Mouse (Mus musculus) neural tube, embryonic 14.5 days (tissue): Measurements from ENCODE around the gene Helq. TPM values are rescaled to one million over a fixed set of nuclear protein-coding genes. Genes with fewer than 3 reads are reported as not detected.

ENCODE experiments used
- ATAC-seq: fragments of 200-750 bp; cut with Nextera tagmentation; 2 replicates; pipeline ENCODE4 v1.8.0; 2017; ENCODE audit warnings: low read depth, mild to moderate bottlenecking, moderate TSS enrichment, moderate library complexity
- H3K27ac ChIP-seq: fragments of 300-500 bp; sonication (generic); 2 replicates; pipeline ENCODE4 v1.5.1; 2014; ENCODE audit warnings: low read depth, mild to moderate bottlenecking, control low read depth, low read length, moderate library complexity, mixed read lengths
- H3K27me3 ChIP-seq: fragments of 300-500 bp; sonication (generic); 2 replicates; pipeline ENCODE4 v1.6.1; 2014; ENCODE audit warnings: low read length; ENCODE audit not compliant: control insufficient read depth, insufficient read depth
- H3K36me3 ChIP-seq: fragments of 300-500 bp; sonication (generic); 2 replicates; pipeline ENCODE4 v1.6.1; 2014; ENCODE audit warnings: low read length, mixed read lengths; ENCODE audit not compliant: control insufficient read depth, insufficient read depth
- H3K4me1 ChIP-seq: fragments of 300-500 bp; sonication (generic); 2 replicates; pipeline ENCODE4 v1.6.1; 2014; ENCODE audit warnings: low read length; ENCODE audit not compliant: control insufficient read depth, insufficient read depth
- H3K4me2 ChIP-seq: fragments of 300-500 bp; sonication (generic); 2 replicates; pipeline ENCODE4 v1.6.1; 2014; ENCODE audit warnings: mild to moderate bottlenecking, low read depth, low read length, control low read depth
- H3K4me3 ChIP-seq: fragments of 300-500 bp; sonication (generic); 2 replicates; pipeline ENCODE4 v1.5.1; 2014; ENCODE audit warnings: low read depth, low read length, control low read depth, mixed read lengths
- H3K9ac ChIP-seq: fragments of 300-500 bp; sonication (generic); replicated peaks from 2 replicates; pipeline ENCODE4 v1.6.1; 2014; ENCODE audit warnings: low read depth, mild to moderate bottlenecking, control low read depth, low read length, mixed read lengths
- H3K9me3 ChIP-seq: fragments of 300-500 bp; sonication (generic); 2 replicates; pipeline ENCODE4 v1.6.1; 2016; ENCODE audit warnings: low read length; ENCODE audit not compliant: control insufficient read depth
- WGBS: fragments of 180-500 bp; shearing (Covaris S2); extraction: QIAGEN DNeasy Blood & Tissue Kit; methylation state at CpG from one replicate; pipeline ENCODE4 v1.1.7; 2014; 5-methylcytosine and 5-hydroxymethylcytosine counted together
- polyA plus RNA-seq: library from polyadenylated mRNA; unstranded; fragments of >200 nt; fragmentation: Nextera tagmentation; extraction: Ambion mirVana; gene quantifications from 2 replicates; pipeline ENCODE4 v1.2.1, GENCODE M21; 2014

Gene Helq
- polyA plus RNA-seq, 1 experiment from 2014 or later, result 29.7 TPM

GRCm38 (mm10) chr5:100833841-100834240, 35.4 kb upstream of the Helq start:
- H3K9ac ChIP-seq, result no peak overlapping the region
- H3K27me3 ChIP-seq, result no peaks in the 10 kb centered on the region
- H3K4me2 ChIP-seq, result no peak overlapping the region
- H3K27ac ChIP-seq, result no peak overlapping the region
- no peak overlapping the region for H3K4me3 ChIP-seq
- no peaks in the 10 kb centered on the region for H3K4me1 ChIP-seq
- 94% methylated on average over 2 of the region's 2 CpGs for WGBS
- H3K9me3 ChIP-seq, result no peaks in the 10 kb centered on the region
- H3K36me3 ChIP-seq, result no peaks in the 10 kb centered on the region
- ATAC-seq, result no peak

GRCm38 (mm10) chr5:100832680-100833079, 34.3 kb upstream of the Helq start:
- Histone ChIP-seq H3K9ac (no peak overlapping the region), H3K4me2 (no peak overlapping the region), H3K27ac (no peak overlapping the region), H3K36me3 (no peaks in the 10 kb centered on the region), H3K4me1 (no peaks in the 10 kb centered on the region), H3K9me3 (no peaks in the 10 kb centered on the region), H3K4me3 (no peak overlapping the region), H3K27me3 (no peaks in the 10 kb centered on the region)
- WGBS, result 93% methylated on average over 3 of the region's 3 CpGs
- ATAC-seq, result no peak

- no peak for ATAC-seq
- H3K9me3 ChIP-seq, result no peaks in the 10 kb centered on the region
- no peak overlapping the region for H3K4me3 ChIP-seq
- H3K9ac ChIP-seq, result no peak overlapping the region
- no peak overlapping the region for H3K4me2 ChIP-seq
- H3K27me3 ChIP-seq, result no peaks in the 10 kb centered on the region
- no peaks in the 10 kb centered on the region for H3K36me3 ChIP-seq
- 65% methylated on average over 3 of the region's 3 CpGs for WGBS
- H3K4me1 ChIP-seq, result no peaks in the 10 kb centered on the region
- no peak overlapping the region for H3K27ac ChIP-seq
Observed at GRCm38 (mm10) chr5:100828701-100829100, 30.3 kb upstream of the Helq start.

GRCm38 (mm10) chr5:100826531-100826930, 28.1 kb upstream of the Helq start:
- WGBS, result 78% methylated on average over 7 of the region's 7 CpGs
- no peaks in the 10 kb centered on the region for H3K9me3 ChIP-seq

GRCm38 (mm10) chr5:100825975-100826374, 27.6 kb upstream of the Helq start:
- Histone ChIP-seq H3K27ac (no peak overlapping the region), H3K4me1 (no peaks in the 10 kb centered on the region), H3K36me3 (no peaks in the 10 kb centered on the region), H3K9me3 (no peaks in the 10 kb centered on the region), H3K27me3 (no peaks in the 10 kb centered on the region), H3K4me2 (no peak overlapping the region), H3K9ac (no peak overlapping the region), H3K4me3 (no peak overlapping the region)
- no peak for ATAC-seq
- WGBS, result 16% methylated on average over 2 of the region's 2 CpGs

More at GRCm38 (mm10) chr5:100826531-100826930, 28.1 kb upstream of the Helq start:
- no peak for ATAC-seq
- no peak overlapping the region for H3K4me3 ChIP-seq
- no peaks in the 10 kb centered on the region for H3K36me3 ChIP-seq
- no peak overlapping the region for H3K9ac ChIP-seq
- H3K4me1 ChIP-seq, result no peaks in the 10 kb centered on the region
- H3K4me2 ChIP-seq, result no peak overlapping the region
- H3K27me3 ChIP-seq, result no peaks in the 10 kb centered on the region
- no peak overlapping the region for H3K27ac ChIP-seq

GRCm38 (mm10) chr5:100822826-100823225, 24.4 kb upstream of the Helq start:
- ATAC-seq, result no peak
- no peak overlapping the region for H3K27ac ChIP-seq
- H3K36me3 ChIP-seq, result no peaks in the 10 kb centered on the region
- no peak overlapping the region for H3K9ac ChIP-seq
- no peak overlapping the region for H3K4me2 ChIP-seq
- H3K27me3 ChIP-seq, result no peaks in the 10 kb centered on the region
- 87% methylated on average over 7 of the region's 7 CpGs for WGBS
- H3K4me1 ChIP-seq, result peaks cover 3% of the 10 kb centered on the region; the same call in 1 of the 2 replicates
- H3K4me3 ChIP-seq, result no peak overlapping the region
- H3K9me3 ChIP-seq, result no peaks in the 10 kb centered on the region

- H3K4me3 ChIP-seq, result peak overlapping the region; percentile 55; the same call in 1 of the 2 replicates
- WGBS, result 84% methylated on average over 8 of the region's 8 CpGs
- H3K27me3 ChIP-seq, result no peaks in the 10 kb centered on the region
- no peak overlapping the region for H3K27ac ChIP-seq
- no peaks in the 10 kb centered on the region for H3K9me3 ChIP-seq
- H3K9ac ChIP-seq, result no peak overlapping the region
- peak overlapping the region; percentile 57 for H3K4me2 ChIP-seq
- peaks cover 3% of the 10 kb centered on the region; the same call in 1 of the 2 replicates for H3K4me1 ChIP-seq
- H3K36me3 ChIP-seq, result no peaks in the 10 kb centered on the region
- ATAC-seq, result no peak
Observed at GRCm38 (mm10) chr5:100821375-100821774, 23.0 kb upstream of the Helq start.

- WGBS, result 1% methylated on average over 62 of the region's 63 CpGs
Observed at GRCm38 (mm10) chr5:100820483-100821184, 22.2 kb upstream of the Helq start, which contains the start of gene Abraxas1. Abraxas1 (minus strand) TSS chr5:100820965.

More at GRCm38 (mm10) chr5:100820483-100821184, 22.2 kb upstream of the Helq start, which contains the start of gene Abraxas1:
- H3K9ac ChIP-seq, result peak within 1 kb of the TSS; percentile 78
- H3K4me2 ChIP-seq, result peak within 1 kb of the TSS; percentile 57
- H3K4me3 ChIP-seq, result peak within 1 kb of the TSS; percentile 55
- H3K36me3 ChIP-seq, result no peaks in the 10 kb centered on the region
- peaks cover 3% of the 10 kb centered on the region; the same call in 1 of the 2 replicates for H3K4me1 ChIP-seq
- H3K9me3 ChIP-seq, result no peaks in the 10 kb centered on the region
- no peaks in the 10 kb centered on the region for H3K27me3 ChIP-seq
- peak; percentile 98 for ATAC-seq
- peak within 1 kb of the TSS; percentile 68 for H3K27ac ChIP-seq
